Mouse (Mus musculus): Measurements from ENCODE around the gene Snx29. TPM values are rescaled to one million over a fixed set of nuclear protein-coding genes. Genes with fewer than 3 reads are reported as not detected.
A peak's percentile ranks its signal among the peaks of the same experiment; 100 is the strongest.

Gene Snx29
- polyA plus RNA-seq, 1 experiment from 2014 or later, result 11.4 TPM

DNA sequence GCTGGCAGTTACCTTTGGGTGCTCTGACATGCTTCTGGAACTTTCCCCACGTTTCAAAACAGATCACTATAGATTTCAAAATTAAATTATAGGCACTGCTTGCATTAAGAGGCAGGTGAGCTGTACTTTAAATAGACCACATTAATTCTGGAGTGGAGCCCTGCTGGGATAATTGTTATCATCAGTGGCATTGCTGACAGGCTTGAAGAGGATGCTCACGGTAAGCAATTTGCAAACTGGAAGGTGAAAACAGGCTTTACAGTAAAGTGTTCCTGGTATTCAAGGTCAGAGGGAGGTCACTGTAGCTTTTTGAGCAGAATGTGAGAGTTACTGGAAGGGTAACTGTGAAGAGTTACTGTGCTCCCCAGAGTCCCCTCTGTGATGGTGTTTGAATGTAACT, 66.6 kb downstream of the Snx29 start:
- ATAC-seq (ENCODE audit: low read depth), result no peak
- Histone ChIP-seq H3K4me2 (ENCODE audit: low read depth, low read length) (no peak overlapping the region), H3K4me1 (replicated peaks; ENCODE audit: control insufficient read depth, insufficient read depth, low read length) (no peaks in the 10 kb centered on the region), H3K27me3 (ENCODE audit: control insufficient read depth, insufficient read depth, low read depth, low read length) (no peaks in the 10 kb centered on the region), H3K27ac (ENCODE audit: low read length) (no peak overlapping the region), H3K9ac (ENCODE audit: low read length) (no peak overlapping the region), H3K36me3 (ENCODE audit: control insufficient read depth, insufficient read depth, low read length) (no peaks in the 10 kb centered on the region), H3K9me3 (ENCODE audit: control insufficient read depth, low read length) (no peaks in the 10 kb centered on the region), H3K4me3 (ENCODE audit: low read length) (no peak overlapping the region)
- 37% methylated on average over 2 of the region's 2 CpGs for whole genome bisulfite sequencing

DNA sequence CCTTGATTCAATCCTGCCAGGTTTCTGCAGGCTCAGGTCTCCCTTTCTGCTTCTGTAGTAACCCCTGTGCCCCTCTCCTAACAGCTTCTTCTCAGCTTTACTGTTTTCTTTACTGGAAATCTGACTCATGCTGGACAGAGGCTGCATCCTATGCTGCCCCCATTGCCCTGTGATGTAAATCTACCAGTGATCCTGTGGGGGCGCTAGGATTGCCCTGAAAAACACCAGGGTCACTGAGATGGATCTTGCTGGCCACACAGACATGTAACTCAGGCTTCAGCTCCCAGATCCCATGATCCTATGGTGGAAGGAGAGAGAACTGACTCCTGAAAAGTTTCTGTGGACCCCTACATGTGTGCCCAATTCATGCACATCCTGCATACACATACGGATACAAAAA, 73.9 kb downstream of the Snx29 start:
- no peaks in the 10 kb centered on the region for H3K4me1 ChIP-seq (replicated peaks; ENCODE audit: control insufficient read depth, insufficient read depth, low read length)
- H3K27ac ChIP-seq (ENCODE audit: low read length), result no peak overlapping the region
- no peaks in the 10 kb centered on the region for H3K9me3 ChIP-seq (ENCODE audit: control insufficient read depth, low read length)
- H3K36me3 ChIP-seq (ENCODE audit: control insufficient read depth, insufficient read depth, low read length), result no peaks in the 10 kb centered on the region; the same call in 1 of the 2 replicates
- no peak overlapping the region for H3K4me3 ChIP-seq (ENCODE audit: low read length)
- 64% methylated on average over 2 of the region's 2 CpGs for WGBS
- H3K9ac ChIP-seq (ENCODE audit: low read length), result no peak overlapping the region
- no peaks in the 10 kb centered on the region for H3K27me3 ChIP-seq (ENCODE audit: control insufficient read depth, insufficient read depth, low read depth, low read length)
- no peak overlapping the region for H3K4me2 ChIP-seq (ENCODE audit: low read depth, low read length)
- no peak for ATAC-seq (ENCODE audit: low read depth)

DNA sequence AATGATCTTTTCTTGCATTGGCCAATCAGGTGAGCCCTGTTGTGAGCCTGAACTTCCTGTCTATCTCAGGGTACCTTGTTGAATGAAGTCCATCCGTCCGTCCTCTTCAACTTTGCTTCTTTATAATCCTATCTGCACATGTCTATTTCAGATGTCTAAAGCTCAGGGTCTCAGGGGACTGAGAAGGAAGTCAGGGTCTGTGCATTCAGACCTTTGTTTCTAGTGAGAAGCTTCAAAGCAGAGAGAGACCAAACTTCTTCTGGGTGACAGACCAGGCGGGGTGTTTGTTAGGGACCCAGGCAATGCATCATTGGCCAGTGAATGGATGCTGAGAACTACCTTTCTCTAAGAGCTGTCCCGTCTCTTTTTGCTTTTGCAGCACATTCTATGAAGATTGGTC, 76.7 kb downstream of the Snx29 start:
- Histone ChIP-seq H3K4me1 (replicated peaks; ENCODE audit: control insufficient read depth, insufficient read depth, low read length) (no peaks in the 10 kb centered on the region), H3K27me3 (ENCODE audit: control insufficient read depth, insufficient read depth, low read depth, low read length) (no peaks in the 10 kb centered on the region), H3K27ac (ENCODE audit: low read length) (no peak overlapping the region), H3K36me3 (ENCODE audit: control insufficient read depth, insufficient read depth, low read length) (peaks cover 2% of the 10 kb centered on the region; the same call in 1 of the 2 replicates), H3K4me3 (ENCODE audit: low read length) (no peak overlapping the region), H3K4me2 (ENCODE audit: low read depth, low read length) (no peak overlapping the region), H3K9me3 (ENCODE audit: control insufficient read depth, low read length) (no peaks in the 10 kb centered on the region), H3K9ac (ENCODE audit: low read length) (no peak overlapping the region)
- ATAC-seq (ENCODE audit: low read depth), result no peak
- WGBS, result 89% methylated on average over 4 of the region's 4 CpGs

DNA sequence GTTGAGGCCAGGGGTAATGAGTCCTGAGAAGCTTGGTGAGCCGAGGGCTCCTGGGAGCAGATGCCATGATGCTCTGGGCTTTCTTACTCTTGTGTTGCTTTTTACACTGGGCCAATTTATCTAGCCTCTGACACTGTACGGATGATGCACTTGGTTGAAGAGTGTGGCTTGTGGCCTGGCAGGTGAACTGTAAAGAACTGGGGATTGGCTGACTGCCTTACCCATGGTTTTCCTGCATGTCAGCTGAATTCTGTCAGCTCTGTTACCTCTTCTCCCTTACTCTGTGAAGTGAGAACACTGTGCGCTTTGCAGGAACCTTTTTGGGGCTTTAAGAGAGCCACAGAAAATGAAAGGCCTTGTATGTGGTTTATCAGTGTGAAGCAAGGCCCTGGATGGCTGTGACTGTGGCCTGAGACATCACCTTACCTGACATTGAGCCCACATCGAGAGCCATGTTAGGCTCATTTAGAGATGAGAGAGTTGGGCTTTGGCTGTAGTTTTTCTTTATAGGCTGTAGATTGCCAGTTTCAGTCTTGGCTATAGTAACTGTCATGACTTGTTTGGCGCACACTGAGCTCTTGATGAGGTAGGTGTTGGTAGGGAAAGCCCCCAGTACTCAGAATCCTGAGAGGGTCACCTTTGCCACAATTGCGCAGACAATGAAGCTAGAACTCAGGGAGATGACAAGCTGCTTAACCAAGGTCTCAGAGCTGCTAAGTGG, 77.3 kb downstream of the Snx29 start:
- H3K9me3 ChIP-seq (ENCODE audit: control insufficient read depth, low read length), result no peaks in the 10 kb centered on the region
- H3K27ac ChIP-seq (ENCODE audit: low read length), result no peak overlapping the region
- peaks cover 2% of the 10 kb centered on the region; the same call in 1 of the 2 replicates for H3K36me3 ChIP-seq (ENCODE audit: control insufficient read depth, insufficient read depth, low read length)
- H3K4me2 ChIP-seq (ENCODE audit: low read depth, low read length), result no peak overlapping the region
- no peaks in the 10 kb centered on the region for H3K27me3 ChIP-seq (ENCODE audit: control insufficient read depth, insufficient read depth, low read depth, low read length)
- no peaks in the 10 kb centered on the region for H3K4me1 ChIP-seq (replicated peaks; ENCODE audit: control insufficient read depth, insufficient read depth, low read length)
- no peak overlapping the region for H3K4me3 ChIP-seq (ENCODE audit: low read length)
- ATAC-seq (ENCODE audit: low read depth), result no peak
- H3K9ac ChIP-seq (ENCODE audit: low read length), result no peak overlapping the region
- 86% methylated on average over 6 of the region's 6 CpGs for WGBS

DNA sequence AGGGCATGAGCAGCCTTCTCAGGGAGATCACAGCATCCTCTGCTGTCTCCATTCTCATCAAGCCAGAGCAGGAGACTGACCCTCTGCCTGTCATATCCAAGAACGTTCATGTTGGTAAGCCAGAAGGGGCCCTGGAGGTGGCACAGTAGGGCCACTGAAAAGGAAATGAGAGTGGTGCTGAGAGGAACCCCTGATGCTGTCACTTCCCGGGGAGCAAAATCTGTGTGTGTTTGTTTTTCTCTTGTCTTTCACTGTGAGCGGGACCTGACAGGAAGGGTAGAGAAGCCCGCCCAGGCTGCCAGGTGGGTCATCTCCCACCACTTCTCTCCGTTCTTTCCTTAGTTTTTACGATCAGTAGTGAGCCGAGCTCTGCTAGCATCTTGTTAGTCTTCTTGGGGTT, 78.2 kb downstream of the Snx29 start:
- no peaks in the 10 kb centered on the region for H3K9me3 ChIP-seq (ENCODE audit: control insufficient read depth, low read length)
- peaks cover 2% of the 10 kb centered on the region; the same call in 1 of the 2 replicates for H3K36me3 ChIP-seq (ENCODE audit: control insufficient read depth, insufficient read depth, low read length)
- H3K27ac ChIP-seq (ENCODE audit: low read length), result no peak overlapping the region
- no peaks in the 10 kb centered on the region for H3K27me3 ChIP-seq (ENCODE audit: control insufficient read depth, insufficient read depth, low read depth, low read length)
- H3K4me2 ChIP-seq (ENCODE audit: low read depth, low read length), result no peak overlapping the region
- H3K9ac ChIP-seq (ENCODE audit: low read length), result no peak overlapping the region
- no peak overlapping the region for H3K4me3 ChIP-seq (ENCODE audit: low read length)
- no peaks in the 10 kb centered on the region for H3K4me1 ChIP-seq (replicated peaks; ENCODE audit: control insufficient read depth, insufficient read depth, low read length)
- no peak for ATAC-seq (ENCODE audit: low read depth)
- WGBS, result 44% methylated on average over 7 of the region's 7 CpGs

DNA sequence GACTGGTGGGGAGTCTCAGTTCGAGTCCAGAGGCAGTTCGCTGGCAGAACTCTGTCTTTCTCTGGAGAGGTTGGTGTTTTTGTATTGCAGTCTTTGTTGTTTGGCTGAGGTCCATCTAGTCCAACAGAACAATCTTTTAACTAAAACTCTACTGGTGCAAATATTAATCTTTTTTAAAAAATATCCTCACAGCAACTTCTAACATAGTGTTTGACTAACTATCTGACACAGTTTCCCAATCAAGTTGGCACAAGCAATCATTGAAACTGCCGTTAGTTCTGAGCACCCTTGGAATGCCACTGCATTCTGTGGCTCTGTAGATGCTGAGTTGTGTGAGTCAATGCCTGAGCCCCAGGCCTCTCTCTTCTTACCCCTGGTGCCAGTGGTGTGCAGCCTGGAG, 82.5 kb downstream of the Snx29 start:
- Histone ChIP-seq H3K9me3 (ENCODE audit: control insufficient read depth, low read length) (no peaks in the 10 kb centered on the region), H3K4me2 (ENCODE audit: low read depth, low read length) (no peak overlapping the region), H3K36me3 (ENCODE audit: control insufficient read depth, insufficient read depth, low read length) (0 out of 2 replicates have a peak, but pooled peaks cover 2% of the 10 kb centered on the region), H3K9ac (ENCODE audit: low read length) (no peak overlapping the region), H3K27ac (ENCODE audit: low read length) (no peak overlapping the region), H3K27me3 (ENCODE audit: control insufficient read depth, insufficient read depth, low read depth, low read length) (no peaks in the 10 kb centered on the region), H3K4me1 (replicated peaks; ENCODE audit: control insufficient read depth, insufficient read depth, low read length) (peaks cover 13% of the 10 kb centered on the region), H3K4me3 (ENCODE audit: low read length) (no peak overlapping the region)
- ATAC-seq (ENCODE audit: low read depth), result no peak
- WGBS, result 75% methylated on average over 3 of the region's 3 CpGs

DNA sequence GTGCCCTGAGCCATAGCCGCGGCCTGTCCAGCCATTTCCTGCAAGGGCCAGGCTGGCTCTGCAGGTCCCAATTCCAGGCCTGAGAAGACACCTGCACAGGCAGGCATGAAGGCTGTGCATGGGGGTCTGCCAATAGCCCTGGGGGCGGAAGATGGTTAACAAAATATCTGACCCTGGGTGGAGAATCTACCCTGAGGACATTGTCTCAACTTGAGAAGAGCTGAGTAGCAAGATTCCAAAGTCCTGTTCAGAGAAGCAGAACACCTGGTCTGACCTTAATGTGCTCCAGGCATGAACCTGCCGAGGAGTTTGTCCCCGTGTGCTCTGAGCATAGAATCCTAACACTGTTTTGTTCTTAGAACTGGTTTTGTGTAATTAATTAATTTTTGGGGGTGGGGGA, 83.5 kb downstream of the Snx29 start:
- no peak overlapping the region for H3K27ac ChIP-seq (ENCODE audit: low read length)
- H3K4me3 ChIP-seq (ENCODE audit: low read length), result no peak overlapping the region
- ATAC-seq (ENCODE audit: low read depth), result no peak
- 84% methylated on average over 5 of the region's 5 CpGs for WGBS
- H3K4me1 ChIP-seq (replicated peaks; ENCODE audit: control insufficient read depth, insufficient read depth, low read length), result peaks cover 13% of the 10 kb centered on the region
- no peaks in the 10 kb centered on the region for H3K27me3 ChIP-seq (ENCODE audit: control insufficient read depth, insufficient read depth, low read depth, low read length)
- H3K9ac ChIP-seq (ENCODE audit: low read length), result no peak overlapping the region
- H3K9me3 ChIP-seq (ENCODE audit: control insufficient read depth, low read length), result no peaks in the 10 kb centered on the region
- 0 out of 2 replicates have a peak, but pooled peaks cover 2% of the 10 kb centered on the region for H3K36me3 ChIP-seq (ENCODE audit: control insufficient read depth, insufficient read depth, low read length)
- no peak overlapping the region for H3K4me2 ChIP-seq (ENCODE audit: low read depth, low read length)

DNA sequence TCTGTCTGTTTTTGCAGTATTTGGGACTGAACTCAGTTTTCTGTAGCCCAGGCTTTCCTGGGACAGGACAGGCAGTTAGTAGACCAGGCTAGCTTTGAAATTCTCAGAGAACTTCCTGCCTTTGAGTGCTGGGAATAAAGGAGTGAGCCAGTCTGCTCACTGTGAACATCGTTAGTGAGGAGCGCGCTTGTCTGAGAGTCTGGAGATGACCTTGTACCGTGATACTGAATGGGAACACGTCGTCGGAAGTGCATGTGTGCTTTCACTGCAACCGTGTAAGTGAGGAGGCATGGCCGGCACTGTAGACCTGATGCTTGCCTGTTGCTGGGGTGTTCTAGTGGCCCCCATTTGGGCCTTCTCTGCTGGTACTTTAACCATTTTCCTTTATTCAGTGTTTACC, 83.9 kb downstream of the Snx29 start:
- Histone ChIP-seq H3K4me3 (ENCODE audit: low read length) (no peak overlapping the region), H3K36me3 (ENCODE audit: control insufficient read depth, insufficient read depth, low read length) (0 out of 2 replicates have a peak, but pooled peaks cover 2% of the 10 kb centered on the region), H3K27ac (ENCODE audit: low read length) (no peak overlapping the region), H3K4me2 (ENCODE audit: low read depth, low read length) (no peak overlapping the region), H3K9me3 (ENCODE audit: control insufficient read depth, low read length) (no peaks in the 10 kb centered on the region), H3K27me3 (ENCODE audit: control insufficient read depth, insufficient read depth, low read depth, low read length) (no peaks in the 10 kb centered on the region), H3K9ac (ENCODE audit: low read length) (no peak overlapping the region), H3K4me1 (replicated peaks; ENCODE audit: control insufficient read depth, insufficient read depth, low read length) (peaks cover 13% of the 10 kb centered on the region)
- ATAC-seq (ENCODE audit: low read depth), result no peak
- 74% methylated on average over 9 of the region's 9 CpGs for WGBS

DNA sequence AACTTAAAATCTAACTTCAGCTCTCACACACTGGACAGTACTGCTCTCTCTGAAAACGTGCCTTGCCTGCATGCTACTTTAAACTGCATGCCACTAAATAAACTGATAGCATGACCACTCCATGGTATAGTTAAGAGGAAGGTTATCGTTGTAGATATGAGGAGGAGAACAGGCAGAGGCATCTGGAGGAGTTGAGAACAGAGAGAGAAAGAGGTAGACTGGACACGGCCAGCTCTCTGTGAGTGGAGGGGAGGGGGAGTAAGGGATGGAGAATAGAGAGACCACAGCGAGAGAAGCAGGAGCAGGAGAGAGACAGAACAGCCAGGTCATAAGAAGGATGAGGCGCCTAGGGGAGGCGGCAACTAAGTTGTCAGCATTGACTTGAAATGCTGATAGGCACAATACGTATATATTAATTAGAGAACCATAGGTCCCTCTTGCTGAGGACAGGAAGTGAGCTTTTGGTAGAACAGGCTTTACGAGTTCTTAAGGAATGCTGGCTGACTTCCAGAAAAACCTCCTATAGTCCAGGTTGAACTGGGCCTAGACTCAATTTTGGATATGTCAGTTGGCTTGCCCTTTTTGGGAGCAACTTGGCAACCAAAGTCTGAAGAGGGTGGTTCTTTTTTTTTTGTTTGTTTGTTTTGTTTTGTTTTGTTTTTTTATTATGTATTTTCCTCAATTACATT, 85.4 kb downstream of the Snx29 start:
- H3K27me3 ChIP-seq (ENCODE audit: control insufficient read depth, insufficient read depth, low read depth, low read length), result no peaks in the 10 kb centered on the region
- 48% methylated on average over 8 of the region's 8 CpGs for WGBS
- ATAC-seq (ENCODE audit: low read depth), result peak; percentile 87
- peak overlapping the region; percentile 71 for H3K27ac ChIP-seq (ENCODE audit: low read length)
- H3K4me2 ChIP-seq (ENCODE audit: low read depth, low read length), result 0 out of 2 replicates have a peak overlapping the region, but pooled peaks have one; percentile 13
- no peaks in the 10 kb centered on the region for H3K9me3 ChIP-seq (ENCODE audit: control insufficient read depth, low read length)
- H3K4me1 ChIP-seq (replicated peaks; ENCODE audit: control insufficient read depth, insufficient read depth, low read length), result peaks cover 13% of the 10 kb centered on the region
- no peak overlapping the region for H3K4me3 ChIP-seq (ENCODE audit: low read length)
- H3K36me3 ChIP-seq (ENCODE audit: control insufficient read depth, insufficient read depth, low read length), result peaks cover 2% of the 10 kb centered on the region; the same call in 1 of the 2 replicates
- H3K9ac ChIP-seq (ENCODE audit: low read length), result no peak overlapping the region
